Mouse (Mus musculus): ENCODE results near the gene Gna14. TPM values are rescaled to one million over a fixed set of nuclear protein-coding genes. Genes with fewer than 3 reads are reported as not detected.

The Gna14 gene
- polyA plus RNA-seq, 1 experiment from 2014 or later: 4.8 TPM

DNA sequence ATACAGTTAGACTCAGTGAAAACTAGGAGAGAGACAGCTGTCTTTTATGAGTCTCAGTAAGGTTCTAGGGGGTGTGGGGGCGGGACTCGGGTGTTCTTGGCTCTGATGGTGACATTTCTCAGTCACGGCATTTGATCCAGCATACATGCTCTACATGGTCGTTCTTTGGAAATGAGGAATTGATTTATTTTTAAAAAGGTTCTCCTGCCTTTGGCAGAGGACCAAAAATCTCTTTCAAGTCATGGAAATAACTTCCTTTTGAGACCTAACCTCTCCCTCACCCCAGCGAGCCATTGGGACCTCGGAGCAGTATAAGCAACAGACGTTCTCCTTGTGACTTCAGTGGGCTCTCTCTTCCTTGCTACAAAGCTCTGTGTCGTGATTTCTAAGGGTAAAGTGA is 121.4 kb downstream of the Gna14 start:
- ATAC-seq: no peak
- no peak overlapping the region for H3K4me3 ChIP-seq (ENCODE audit: low read depth, low read length)
- H3K4me1 ChIP-seq (replicated peaks; ENCODE audit: control insufficient read depth, insufficient read depth, low read length): no peaks in the 10 kb centered on the region
- WGBS: 61% methylated on average over 8 of the region's 8 CpGs
- H3K4me2 ChIP-seq (replicated peaks; ENCODE audit: low read depth): no peak overlapping the region
- no peaks in the 10 kb centered on the region for H3K27me3 ChIP-seq (replicated peaks; ENCODE audit: control insufficient read depth, insufficient read depth, low read length)
- H3K27ac ChIP-seq (ENCODE audit: low read depth, low read length): no peak overlapping the region
- no peaks in the 10 kb centered on the region for H3K36me3 ChIP-seq (ENCODE audit: control insufficient read depth, insufficient read depth)
- no peak for TF ChIP-seq CTCF (IDR thresholded peaks at IDR 0.05; ENCODE audit: low read depth)
- no peak overlapping the region for H3K9ac ChIP-seq (ENCODE audit: low read depth, low read length)
- H3K9me3 ChIP-seq (ENCODE audit: control insufficient read depth): no peaks in the 10 kb centered on the region

DNA sequence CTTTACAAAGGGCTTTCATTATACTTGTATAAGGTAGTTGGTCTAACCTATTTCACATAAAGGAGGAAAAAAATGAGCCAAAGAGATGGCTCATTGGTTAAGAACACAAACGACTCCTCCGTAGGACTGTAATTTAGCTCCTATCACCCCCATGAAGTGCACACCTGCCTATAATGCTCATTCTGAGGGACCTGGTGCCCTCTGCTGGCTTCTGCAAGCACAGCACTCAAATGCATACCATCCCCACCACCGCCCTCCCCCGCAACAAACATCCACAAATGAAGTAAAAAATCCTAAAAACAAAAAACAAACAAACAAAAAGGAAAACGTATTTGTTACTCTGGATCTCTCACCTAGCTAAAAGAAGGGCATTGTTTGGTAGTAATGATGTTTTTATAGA is 122.4 kb downstream of the Gna14 start:
- TF ChIP-seq CTCF (IDR thresholded peaks at IDR 0.05; ENCODE audit: low read depth): peak; percentile 71
- no peaks in the 10 kb centered on the region for H3K36me3 ChIP-seq (ENCODE audit: control insufficient read depth, insufficient read depth)
- no peak overlapping the region for H3K9ac ChIP-seq (ENCODE audit: low read depth, low read length)
- H3K27ac ChIP-seq (ENCODE audit: low read depth, low read length): no peak overlapping the region
- 79% methylated on average over 5 of the region's 5 CpGs for WGBS
- no peak overlapping the region for H3K4me3 ChIP-seq (ENCODE audit: low read depth, low read length)
- no peaks in the 10 kb centered on the region for H3K4me1 ChIP-seq (replicated peaks; ENCODE audit: control insufficient read depth, insufficient read depth, low read length)
- H3K27me3 ChIP-seq (replicated peaks; ENCODE audit: control insufficient read depth, insufficient read depth, low read length): no peaks in the 10 kb centered on the region
- no peak overlapping the region for H3K4me2 ChIP-seq (replicated peaks; ENCODE audit: low read depth)
- H3K9me3 ChIP-seq (ENCODE audit: control insufficient read depth): no peaks in the 10 kb centered on the region
- ATAC-seq: no peak

DNA sequence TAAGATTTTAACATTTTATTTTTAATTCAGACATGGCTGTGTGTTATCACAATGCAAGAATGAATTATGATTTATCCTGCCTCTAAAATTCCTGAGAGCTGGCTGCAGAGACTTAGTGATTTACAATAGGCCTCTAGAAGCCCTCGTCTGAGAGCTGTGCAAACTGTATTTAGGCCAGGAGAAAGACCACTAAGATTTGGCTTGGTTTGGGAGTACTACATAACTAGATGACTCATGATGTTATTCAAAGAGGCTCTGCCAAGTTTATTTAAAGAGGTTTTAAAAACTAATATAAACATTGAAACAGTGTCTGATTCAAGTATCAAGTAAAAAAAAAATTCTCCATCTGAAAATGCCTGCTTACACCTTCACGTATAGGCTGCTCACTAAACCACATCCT is 123.0 kb downstream of the Gna14 start:
- Histone ChIP-seq H3K36me3 (ENCODE audit: control insufficient read depth, insufficient read depth) (no peaks in the 10 kb centered on the region), H3K4me2 (replicated peaks; ENCODE audit: low read depth) (no peak overlapping the region), H3K9ac (ENCODE audit: low read depth, low read length) (no peak overlapping the region), H3K27me3 (replicated peaks; ENCODE audit: control insufficient read depth, insufficient read depth, low read length) (no peaks in the 10 kb centered on the region), H3K4me3 (ENCODE audit: low read depth, low read length) (no peak overlapping the region), H3K9me3 (ENCODE audit: control insufficient read depth) (no peaks in the 10 kb centered on the region), H3K27ac (ENCODE audit: low read depth, low read length) (no peak overlapping the region), H3K4me1 (replicated peaks; ENCODE audit: control insufficient read depth, insufficient read depth, low read length) (no peaks in the 10 kb centered on the region)
- ATAC-seq: no peak
- WGBS: 53% methylated on average over 2 of the region's 2 CpGs
- TF ChIP-seq CTCF (IDR thresholded peaks at IDR 0.05; ENCODE audit: low read depth): no peak

DNA sequence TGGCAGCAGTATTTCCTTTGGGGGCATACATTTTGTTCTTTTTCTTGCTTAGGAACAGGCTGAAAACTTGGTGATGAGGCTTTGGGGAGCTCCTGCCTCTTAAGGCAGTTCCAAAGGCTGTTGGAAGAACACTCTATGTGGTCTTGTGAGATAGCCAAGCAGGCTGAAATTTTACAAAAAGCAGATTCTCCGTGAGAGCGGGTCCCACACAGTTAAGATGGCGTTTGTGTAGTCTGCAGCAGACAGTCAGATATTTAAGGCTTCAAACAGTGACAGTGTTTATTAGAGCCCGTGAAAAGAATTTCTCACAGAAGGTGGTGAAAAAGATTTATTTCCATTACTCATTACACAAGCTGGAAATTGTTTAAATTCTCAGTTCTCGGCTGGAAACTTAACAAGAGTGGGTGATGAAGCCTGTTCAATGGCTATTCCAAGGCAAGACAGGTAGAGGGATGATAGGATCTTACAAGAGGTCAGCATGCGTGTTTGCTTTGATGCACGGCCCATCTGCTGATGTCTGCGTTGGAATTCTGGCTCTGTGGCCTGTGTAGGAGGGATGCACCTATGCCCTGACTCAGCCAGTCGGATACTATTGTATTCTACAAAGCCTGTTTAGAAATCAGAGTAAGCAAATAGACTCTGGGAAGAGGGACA is 123.8 kb downstream of the Gna14 start:
- ATAC-seq: no peak
- H3K36me3 ChIP-seq (ENCODE audit: control insufficient read depth, insufficient read depth): no peaks in the 10 kb centered on the region
- no peak overlapping the region for H3K4me3 ChIP-seq (ENCODE audit: low read depth, low read length)
- no peaks in the 10 kb centered on the region for H3K4me1 ChIP-seq (replicated peaks; ENCODE audit: control insufficient read depth, insufficient read depth, low read length)
- H3K4me2 ChIP-seq (replicated peaks; ENCODE audit: low read depth): no peak overlapping the region
- no peaks in the 10 kb centered on the region for H3K9me3 ChIP-seq (ENCODE audit: control insufficient read depth)
- no peak for TF ChIP-seq CTCF (IDR thresholded peaks at IDR 0.05; ENCODE audit: low read depth)
- no peaks in the 10 kb centered on the region for H3K27me3 ChIP-seq (replicated peaks; ENCODE audit: control insufficient read depth, insufficient read depth, low read length)
- WGBS: 52% methylated on average over 9 of the region's 9 CpGs
- no peak overlapping the region for H3K9ac ChIP-seq (ENCODE audit: low read depth, low read length)
- no peak overlapping the region for H3K27ac ChIP-seq (ENCODE audit: low read depth, low read length)

DNA sequence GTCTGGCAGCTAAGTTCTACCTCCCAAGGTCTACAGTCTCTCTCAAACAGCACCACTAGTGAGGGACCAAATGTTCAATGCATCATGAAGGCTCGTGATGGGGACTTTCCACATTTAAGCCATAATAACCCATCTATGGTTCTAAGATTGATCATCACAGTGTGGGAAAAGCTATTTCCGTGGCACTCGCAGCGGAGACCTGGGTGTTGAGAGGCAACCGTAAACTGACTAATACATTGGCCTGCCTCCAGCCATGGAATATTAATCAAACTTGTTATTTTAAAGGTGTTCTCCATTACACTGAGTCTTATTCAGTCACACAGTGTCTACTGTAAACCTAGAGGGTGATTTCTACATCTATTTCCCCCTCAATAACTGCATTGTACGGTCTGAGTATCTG is 127.1 kb downstream of the Gna14 start:
- Histone ChIP-seq H3K4me3 (ENCODE audit: low read depth, low read length) (no peak overlapping the region), H3K27me3 (replicated peaks; ENCODE audit: control insufficient read depth, insufficient read depth, low read length) (no peaks in the 10 kb centered on the region), H3K4me2 (replicated peaks; ENCODE audit: low read depth) (no peak overlapping the region), H3K9me3 (ENCODE audit: control insufficient read depth) (no peaks in the 10 kb centered on the region), H3K9ac (ENCODE audit: low read depth, low read length) (no peak overlapping the region), H3K36me3 (ENCODE audit: control insufficient read depth, insufficient read depth) (no peaks in the 10 kb centered on the region), H3K27ac (ENCODE audit: low read depth, low read length) (no peak overlapping the region), H3K4me1 (replicated peaks; ENCODE audit: control insufficient read depth, insufficient read depth, low read length) (no peaks in the 10 kb centered on the region)
- no peak for ATAC-seq
- WGBS: 79% methylated on average over 6 of the region's 6 CpGs
- TF ChIP-seq CTCF (IDR thresholded peaks at IDR 0.05; ENCODE audit: low read depth): no peak

DNA sequence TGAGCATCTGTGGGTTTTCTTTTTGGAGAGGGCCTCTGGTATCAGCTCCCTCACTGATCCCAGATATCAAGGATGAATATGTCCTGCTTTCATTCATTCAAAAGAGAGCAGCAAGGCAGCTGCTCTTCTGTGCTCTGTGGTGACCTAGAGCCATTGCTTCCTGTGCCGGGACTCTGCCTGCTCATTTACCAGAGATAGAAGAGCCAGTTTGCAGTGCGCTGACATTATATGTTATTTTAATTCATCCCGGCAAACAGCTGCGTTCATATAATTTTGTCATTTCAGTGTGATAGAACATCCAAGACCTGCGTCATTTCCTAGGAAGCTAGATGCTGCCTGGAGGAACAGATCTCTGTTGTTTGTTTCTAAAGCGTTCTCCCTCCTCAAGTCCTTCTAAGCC is 141.2 kb downstream of the Gna14 start:
- Histone ChIP-seq H3K4me1 (replicated peaks; ENCODE audit: control insufficient read depth, insufficient read depth, low read length) (no peaks in the 10 kb centered on the region), H3K27me3 (replicated peaks; ENCODE audit: control insufficient read depth, insufficient read depth, low read length) (no peaks in the 10 kb centered on the region), H3K4me3 (ENCODE audit: low read depth, low read length) (no peak overlapping the region), H3K9ac (ENCODE audit: low read depth, low read length) (no peak overlapping the region), H3K9me3 (ENCODE audit: control insufficient read depth) (0 out of 2 replicates have a peak, but pooled peaks cover 2% of the 10 kb centered on the region), H3K4me2 (replicated peaks; ENCODE audit: low read depth) (no peak overlapping the region), H3K27ac (ENCODE audit: low read depth, low read length) (no peak overlapping the region), H3K36me3 (ENCODE audit: control insufficient read depth, insufficient read depth) (no peaks in the 10 kb centered on the region)
- ATAC-seq: no peak
- no peak for TF ChIP-seq CTCF (IDR thresholded peaks at IDR 0.05; ENCODE audit: low read depth)
- WGBS: 60% methylated on average over 6 of the region's 6 CpGs

Data from intestine, postnatal 0 days (tissue).